Mouse (Mus musculus) neutrophil, adult 5-6 weeks (primary cell): ENCODE measurements around the gene Galr2. TPM values are rescaled to one million over a fixed set of nuclear protein-coding genes. Genes with fewer than 3 reads are reported as not detected.
"Not testable (repeated sequence)": the region's sequence is repeated elsewhere in the genome, so short reads cannot be mapped to it uniquely, and the experiment has no call there.

ENCODE experiments used
- ATAC-seq: fragments of 151-379, 151-347 bp; 2 replicates; pipeline ENCODE4 v1.8.0; 2017; ENCODE audit warnings: mild to moderate bottlenecking, moderate TSS enrichment; ENCODE audit not compliant: insufficient number of reproducible peaks, poor library complexity, low FRiP score, severe bottlenecking; ENCODE audit errors: extremely low read depth
- total RNA-seq: library from RNA; stranded (forward); fragments of 200-1000 nt; gene quantifications from 2 replicates; pipeline ENCODE4 v1.2.3, GENCODE M21; 2017

The Galr2 gene
- total RNA-seq, 1 experiment from 2014 or later: not detected

DNA sequence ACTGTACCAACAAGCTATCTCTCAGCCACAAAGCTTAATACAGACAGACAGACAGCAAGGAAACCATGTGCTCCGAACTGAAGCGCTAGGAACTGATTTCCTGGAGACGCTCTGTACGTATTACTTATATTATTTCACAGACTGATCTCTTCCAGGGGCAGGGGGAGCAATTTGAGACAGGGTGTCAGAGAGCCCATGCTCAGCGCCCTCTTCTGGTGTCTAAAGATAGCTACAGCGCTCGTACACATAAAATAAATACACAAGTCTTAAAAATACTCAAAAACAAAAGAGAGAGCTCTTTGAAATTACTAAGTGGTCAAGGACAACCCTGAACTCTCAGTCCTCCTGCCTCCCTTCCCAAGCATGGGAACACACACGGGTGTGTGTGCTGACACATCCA is 13.1 kb upstream of the Galr2 start:
- ATAC-seq: no peak

- ATAC-seq: no peak
Measured at GRCm38 (mm10) chr11:116268313-116268712, 12.4 kb upstream of the Galr2 start.

DNA sequence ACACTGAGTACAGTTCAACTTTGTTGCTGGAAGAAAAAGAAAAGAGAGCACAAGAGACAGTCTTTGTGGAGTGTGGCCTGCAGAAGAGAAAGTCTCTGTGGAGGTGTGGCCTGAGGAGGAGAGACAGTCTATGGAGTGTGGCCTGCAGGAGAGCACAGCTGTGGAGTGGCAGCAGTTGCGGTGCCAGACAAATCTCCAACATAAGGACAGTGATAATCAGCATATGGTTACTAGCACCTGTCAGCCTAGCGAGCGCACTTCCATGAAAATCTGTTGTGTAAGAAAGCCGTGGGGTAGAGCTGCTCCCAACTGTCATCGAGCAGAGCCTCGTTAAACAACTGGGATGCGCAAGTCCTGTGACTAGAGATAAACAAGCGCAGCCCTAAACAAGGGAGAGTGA is 11.2 kb upstream of the Galr2 start:
- no peak for ATAC-seq

- no peak for ATAC-seq
Measured at GRCm38 (mm10) chr11:116272589-116273468, 7.9 kb upstream of the Galr2 start.

DNA sequence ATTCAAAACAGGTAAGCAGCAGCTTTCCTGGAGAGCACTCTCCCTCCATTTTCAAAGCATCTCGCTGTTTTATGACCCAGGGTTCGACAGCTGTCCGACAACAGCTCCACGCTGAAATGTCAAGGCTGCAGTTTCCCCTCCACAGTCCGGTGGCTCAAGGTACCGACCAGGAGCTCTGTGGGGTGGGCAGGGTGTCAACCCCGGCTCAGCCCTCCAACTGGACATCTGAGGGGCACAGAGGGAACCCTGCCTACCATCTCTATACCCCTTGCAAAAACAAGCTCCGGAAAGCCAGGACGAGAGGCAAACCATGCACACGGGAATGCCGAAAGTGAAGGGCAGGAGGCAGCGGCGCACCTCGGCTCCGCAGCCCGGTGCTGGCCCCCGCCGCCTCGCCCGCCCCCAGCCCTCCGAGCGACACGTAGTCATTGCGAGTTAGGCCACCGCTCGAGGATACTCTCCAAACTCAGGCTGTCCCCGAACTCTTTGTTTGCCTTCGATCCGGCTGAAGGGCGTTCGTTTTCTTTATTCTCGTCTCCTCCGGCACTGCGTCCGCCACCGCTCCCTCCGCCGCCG is 7.2 kb upstream of the Galr2 start:
- no peak for ATAC-seq

DNA sequence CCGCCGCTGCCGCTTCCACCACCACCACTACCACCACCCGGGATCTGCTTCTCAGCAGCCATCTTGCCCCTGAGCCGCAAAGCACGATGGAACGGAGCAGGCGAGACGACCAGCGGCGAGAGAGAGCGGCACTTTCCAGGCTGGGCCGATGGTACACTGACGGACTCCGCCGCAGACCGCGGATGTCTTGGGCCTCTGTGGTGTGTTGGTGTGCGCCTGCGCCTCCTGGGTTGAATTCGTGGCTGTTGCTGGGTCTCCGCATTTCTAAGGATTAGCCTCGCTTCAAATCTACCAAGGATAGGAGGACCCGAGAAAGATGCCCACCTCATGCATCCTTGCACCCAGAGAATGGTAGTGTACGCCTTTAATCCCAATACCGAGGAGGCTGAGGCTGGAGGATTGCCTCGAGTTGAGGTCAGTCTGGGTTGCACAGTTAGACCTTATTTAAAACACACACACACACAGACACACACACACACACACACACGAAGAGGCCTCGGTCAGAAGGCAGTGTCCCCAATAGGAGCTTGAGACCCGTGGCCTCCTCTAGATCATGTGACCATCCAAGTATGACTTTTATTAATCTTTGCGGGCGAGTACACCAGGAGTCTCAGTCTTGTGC is 6.6 kb upstream of the Galr2 start, which contains the start of gene Srp68:
Gene Srp68 (minus strand): TSS at position 173 of the 622 bp plus-strand sequence.
- ATAC-seq: peak; percentile 96

- ATAC-seq: not testable (repeated sequence)
Measured at GRCm38 (mm10) chr11:116277184-116277583, 3.6 kb upstream of the Galr2 start.

- ATAC-seq: no peak
Measured at GRCm38 (mm10) chr11:116281671-116282070, 932 bp downstream of the Galr2 start.

DNA sequence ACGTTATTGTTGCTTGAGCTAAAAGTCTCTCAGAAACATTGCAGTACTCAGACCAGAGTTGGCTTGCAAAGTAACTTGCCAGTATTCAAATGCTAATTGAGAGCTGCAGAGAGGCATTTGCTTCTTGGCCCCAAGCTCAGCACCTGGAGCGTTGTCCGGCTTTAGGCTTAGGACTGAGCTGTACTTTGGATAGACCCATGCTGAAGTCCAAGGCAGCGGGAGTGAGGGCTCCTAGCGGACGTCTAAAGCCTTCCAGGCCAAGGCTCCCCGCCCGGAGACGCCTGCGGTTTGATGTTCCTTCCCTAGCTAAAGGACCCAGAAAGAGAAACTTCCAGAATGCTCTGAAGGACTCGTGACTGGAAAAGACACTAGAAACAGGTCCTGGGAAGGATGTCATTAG is 1.4 kb downstream of the Galr2 start:
- ATAC-seq: no peak

DNA sequence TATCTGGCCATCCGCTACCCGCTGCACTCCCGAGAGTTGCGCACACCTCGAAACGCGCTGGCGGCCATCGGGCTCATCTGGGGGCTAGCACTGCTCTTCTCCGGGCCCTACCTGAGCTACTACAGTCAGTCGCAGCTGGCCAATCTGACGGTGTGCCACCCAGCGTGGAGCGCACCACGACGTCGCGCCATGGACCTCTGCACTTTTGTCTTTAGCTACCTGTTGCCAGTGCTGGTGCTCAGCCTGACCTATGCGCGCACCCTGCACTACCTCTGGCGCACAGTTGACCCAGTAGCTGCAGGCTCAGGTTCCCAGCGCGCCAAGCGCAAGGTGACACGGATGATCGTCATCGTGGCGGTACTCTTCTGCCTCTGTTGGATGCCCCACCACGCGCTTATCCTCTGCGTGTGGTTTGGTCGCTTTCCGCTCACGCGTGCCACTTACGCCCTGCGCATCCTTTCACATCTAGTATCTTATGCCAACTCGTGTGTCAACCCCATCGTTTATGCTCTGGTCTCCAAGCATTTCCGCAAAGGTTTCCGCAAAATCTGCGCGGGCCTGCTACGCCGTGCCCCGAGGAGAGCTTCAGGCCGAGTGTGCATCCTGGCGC is 2.3 kb downstream of the Galr2 start:
- ATAC-seq: no peak

- peak; percentile 30; the same call in 1 of the 2 replicates for ATAC-seq
Measured at GRCm38 (mm10) chr11:116283982-116284381, 3.2 kb downstream of the Galr2 start.

DNA sequence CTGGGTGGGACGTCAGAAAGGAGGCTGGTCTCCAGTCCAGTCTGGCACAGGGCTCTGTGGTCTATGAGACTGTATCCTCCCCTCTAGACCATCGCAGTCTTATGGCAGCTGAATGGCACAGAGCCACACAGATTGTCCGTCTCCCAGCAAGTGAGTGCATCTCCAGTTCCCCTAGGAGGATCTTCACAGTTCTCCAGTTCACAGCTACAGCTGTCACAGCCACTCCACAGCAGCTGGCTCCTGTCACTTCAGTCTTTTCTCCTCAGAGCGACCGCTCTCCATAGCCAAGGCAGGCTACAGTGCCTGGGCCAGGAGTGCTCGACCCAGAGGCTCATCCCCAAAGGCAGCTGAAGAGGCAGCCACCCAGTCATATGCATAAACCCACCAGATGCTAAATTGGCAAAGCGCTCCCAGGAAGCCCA is 5.0 kb downstream of the Galr2 start:
- ATAC-seq: no peak

GRCm38 (mm10) chr11:116287351-116287750 is 6.6 kb downstream of the Galr2 start:
- ATAC-seq: no peak

- ATAC-seq: no peak
Measured at GRCm38 (mm10) chr11:116290556-116290955, 9.8 kb downstream of the Galr2 start.

- ATAC-seq: no peak
Measured at GRCm38 (mm10) chr11:116292401-116292800, 11.7 kb downstream of the Galr2 start.

- ATAC-seq: no peak
Measured at GRCm38 (mm10) chr11:116293538-116294137, 12.9 kb downstream of the Galr2 start.

DNA sequence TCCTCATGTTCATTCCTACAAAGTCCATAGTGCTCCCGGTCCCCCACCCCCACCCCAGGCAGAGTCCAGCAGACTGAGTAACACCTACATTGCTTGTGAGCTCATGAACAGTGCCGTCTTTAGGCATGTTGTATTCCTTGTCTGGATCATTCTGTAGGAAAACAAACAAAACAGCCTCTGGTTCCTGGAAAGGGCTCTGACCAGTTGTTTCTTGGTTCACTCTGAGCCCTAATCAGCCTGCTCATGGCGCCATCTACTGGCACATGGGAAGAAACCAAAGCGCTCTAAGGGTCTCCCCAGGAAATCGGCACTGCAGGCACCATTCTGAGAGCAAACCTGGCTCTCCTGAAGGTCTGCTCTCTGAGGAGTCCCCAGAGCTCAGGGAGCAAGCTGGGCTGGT is 13.6 kb downstream of the Galr2 start:
- ATAC-seq: no peak

- no peak for ATAC-seq
Measured at GRCm38 (mm10) chr11:116296191-116296734, 15.5 kb downstream of the Galr2 start.

- no peak for ATAC-seq
Measured at GRCm38 (mm10) chr11:116297017-116297416, 16.3 kb downstream of the Galr2 start.
